Mouse (Mus musculus) heart, postnatal 0 days (tissue): Measurements from ENCODE around the gene Ssbp3.

Experiments
- CTCF ChIP-seq: IDR thresholded peaks from 2 replicates; pipeline ENCODE4 v1.5.1; 2016; ENCODE audit warnings: antibody characterized with exemption, control low read depth, low read depth
- EP300 ChIP-seq: IDR thresholded peaks from 2 replicates; pipeline ENCODE4 v1.6.1; 2016; ENCODE audit warnings: antibody characterized with exemption, low read depth

GRCm38 (mm10) chr4:106961321-106961720 lies 50.8 kb downstream of the Ssbp3 start:
- TF ChIP-seq CTCF (no peak), EP300 (no peak)
